Mouse (Mus musculus) heart, embryonic 10.5 days (tissue): ENCODE results near the gene Gm38119. TPM values are rescaled to one million over a fixed set of nuclear protein-coding genes. Genes with fewer than 3 reads are reported as not detected.

ENCODE experiments used
- polyA plus RNA-seq: library from polyadenylated mRNA; unstranded; fragments of >200 nt; fragmentation: Nextera tagmentation; extraction: Ambion mirVana; gene quantifications from 2 replicates; pipeline ENCODE4 v1.2.1, GENCODE M21; 2016

The Gm38119 gene
- polyA plus RNA-seq, 1 experiment from 2014 or later = not detected

Other genes starting within 250 kb of the Gm38119 start
- gene Sprr4, start 238.6 kb downstream of the Gm38119 start, polyA plus RNA-seq = not detected in 2 replicates
- not detected in 2 replicates for gene 2310046K23Rik, start 204.6 kb downstream of the Gm38119 start, polyA plus RNA-seq
- not detected in 2 replicates for gene Ivl, start 165.4 kb downstream of the Gm38119 start, polyA plus RNA-seq
- gene Smcp, start 150.1 kb downstream of the Gm38119 start, polyA plus RNA-seq = not detected in 2 replicates
- gene 2210017I01Rik, start 131.6 kb downstream of the Gm38119 start, polyA plus RNA-seq = not detected in 2 replicates
- gene Lce6a, start 117.4 kb downstream of the Gm38119 start, polyA plus RNA-seq = not detected in 2 replicates
- not detected in 2 replicates for gene Lce1a1, start 90.8 kb downstream of the Gm38119 start, polyA plus RNA-seq
- not detected in 2 replicates for gene Lce1b, start 82.2 kb downstream of the Gm38119 start, polyA plus RNA-seq
- not detected in 2 replicates for gene Lce1a2, start 68.8 kb downstream of the Gm38119 start, polyA plus RNA-seq
- not detected in 2 replicates for gene Lce1c, start 59.8 kb downstream of the Gm38119 start, polyA plus RNA-seq
- gene Lce1d, start 51.9 kb downstream of the Gm38119 start, polyA plus RNA-seq = not detected in 2 replicates
- gene Lce1e, start 30.0 kb downstream of the Gm38119 start, polyA plus RNA-seq = not detected in 2 replicates
- gene Lce1f, start 18.7 kb downstream of the Gm38119 start, polyA plus RNA-seq = not detected in 2 replicates
- gene Lce1g, start 13.2 kb upstream of the Gm38119 start, polyA plus RNA-seq = not detected in 2 replicates
- gene Lce1h, start 26.0 kb upstream of the Gm38119 start, polyA plus RNA-seq = not detected in 2 replicates
- gene Lce1i, start 39.8 kb upstream of the Gm38119 start, polyA plus RNA-seq = not detected in 2 replicates
- gene Lce1j, start 51.4 kb upstream of the Gm38119 start, polyA plus RNA-seq = not detected in 2 replicates
- gene Lce1k, start 68.8 kb upstream of the Gm38119 start, polyA plus RNA-seq = not detected in 2 replicates
- not detected in 2 replicates for gene Kprp, start 88.2 kb upstream of the Gm38119 start, polyA plus RNA-seq
- gene Lce1l, start 112.2 kb upstream of the Gm38119 start, polyA plus RNA-seq = not detected in 2 replicates
- not detected in 2 replicates for gene 2310050C09Rik, start 131.1 kb upstream of the Gm38119 start, polyA plus RNA-seq
- gene Lce3a, start 187.1 kb upstream of the Gm38119 start, polyA plus RNA-seq = not detected in 2 replicates
- gene Lce3b, start 193.9 kb upstream of the Gm38119 start, polyA plus RNA-seq = not detected in 2 replicates
- not detected in 2 replicates for gene Lce3c, start 205.4 kb upstream of the Gm38119 start, polyA plus RNA-seq
- gene Lce3d, start 218.3 kb upstream of the Gm38119 start, polyA plus RNA-seq = not detected in 2 replicates
- gene Lce3e, start 228.0 kb upstream of the Gm38119 start, polyA plus RNA-seq = not detected in 2 replicates